Mouse (Mus musculus) granulocyte monocyte progenitor cell, adult 5-6 weeks (primary cell): ENCODE measurements at regions not wholly inside any gene's neighbourhood (a gene's known extent, or its start where the extent isn't known, plus 50 kb on each side); places are given as distances from the start of the nearest gene placed in this dataset.

Experiments used
- ATAC-seq: replicated peaks from 2 replicates; pipeline ENCODE4 v1.8.0; 2016; ENCODE audit warnings: mild to moderate bottlenecking, moderate TSS enrichment, inconsistent platforms; ENCODE audit not compliant: poor library complexity, severe bottlenecking

DNA sequence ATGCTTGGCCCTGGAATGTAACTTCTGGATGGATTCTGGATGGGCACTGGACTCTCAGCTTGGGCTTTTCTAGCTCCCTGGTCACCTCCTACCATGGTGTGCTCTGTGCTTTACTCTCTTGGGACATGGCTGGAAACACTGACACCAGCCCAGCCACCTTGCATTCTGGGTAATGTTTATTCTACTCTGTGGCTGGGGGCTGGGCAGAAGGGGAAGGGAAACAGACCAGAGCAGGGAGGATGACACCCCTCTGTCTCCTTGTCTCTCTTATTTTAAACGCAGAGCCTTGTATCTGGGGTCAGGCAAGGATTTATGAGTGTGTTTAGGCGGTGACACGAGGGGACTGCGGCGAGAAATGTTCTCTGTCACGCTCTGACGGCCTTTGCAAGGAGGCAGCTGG, 151.5 kb upstream of the Zc3h12a start:
- no peak for ATAC-seq

- ATAC-seq = no peak
Measured at GRCm38 (mm10) chr4:125276861-125277260, 149.2 kb upstream of the Zc3h12a start.

- no peak for ATAC-seq
Measured at GRCm38 (mm10) chr4:125275259-125275658, 147.6 kb upstream of the Zc3h12a start.

DNA sequence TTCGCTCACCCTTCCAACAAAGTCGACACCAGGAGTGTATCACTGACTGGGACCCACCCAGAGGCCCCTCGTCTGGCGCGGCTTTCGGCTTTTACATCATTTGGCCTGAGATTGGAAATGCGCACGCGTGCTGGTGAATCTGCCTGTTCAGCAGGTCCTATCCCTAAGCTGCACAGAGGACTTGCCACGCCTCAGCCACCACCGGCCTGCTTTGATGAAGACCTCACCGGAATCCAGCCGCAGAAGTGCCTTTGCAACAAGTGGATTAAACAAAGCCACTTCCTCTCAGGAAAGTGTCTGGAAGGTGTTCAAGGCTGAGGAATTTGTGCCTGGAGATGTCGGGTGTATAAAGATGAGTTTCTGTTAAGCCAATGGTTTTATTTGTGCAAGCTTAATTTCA, 143.3 kb upstream of the Zc3h12a start:
- no peak for ATAC-seq

DNA sequence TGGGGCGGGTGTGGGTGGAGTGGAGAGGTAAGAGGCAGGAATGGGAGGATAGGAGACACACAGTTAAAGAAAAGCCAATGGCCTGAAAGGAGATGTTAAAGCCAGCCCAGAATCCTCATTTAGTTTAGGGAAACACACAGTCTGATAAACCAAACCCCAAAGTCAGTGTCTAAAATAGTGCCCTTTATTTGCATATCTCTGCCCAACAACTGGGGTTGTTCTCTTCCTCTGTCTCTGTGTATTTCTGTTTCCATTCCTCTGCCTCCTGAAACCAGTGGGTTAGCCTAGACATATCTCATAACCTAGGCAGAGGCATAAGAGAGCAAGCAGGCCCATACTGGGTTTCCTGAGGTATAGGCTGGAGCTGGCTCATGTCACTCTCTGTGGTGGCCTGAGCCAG, 138.6 kb upstream of the Zc3h12a start:
- ATAC-seq = no peak

DNA sequence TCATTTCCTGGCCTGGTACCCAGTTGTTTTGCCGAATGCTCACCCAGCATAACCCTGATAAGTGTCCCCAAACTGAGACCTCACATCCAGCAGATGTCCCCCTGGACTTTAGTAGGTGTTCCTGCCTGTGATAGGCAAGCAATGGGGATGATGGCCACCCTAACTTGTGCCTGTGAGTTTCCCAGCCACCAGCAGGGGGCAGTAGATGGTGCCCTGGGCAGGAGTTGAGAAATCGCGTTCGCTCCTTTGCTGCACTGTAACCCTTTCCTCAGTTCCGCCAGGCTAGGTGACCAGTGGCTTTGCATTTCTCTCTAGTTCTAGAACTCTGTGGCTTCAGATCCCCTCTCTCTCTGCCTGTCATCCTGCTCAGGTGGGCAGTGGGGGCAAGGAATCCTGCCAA, 137.9 kb upstream of the Zc3h12a start:
- peak; percentile 70 for ATAC-seq

GRCm38 (mm10) chr4:125265065-125265464, 137.4 kb upstream of the Zc3h12a start:
- ATAC-seq = peak; percentile 66

DNA sequence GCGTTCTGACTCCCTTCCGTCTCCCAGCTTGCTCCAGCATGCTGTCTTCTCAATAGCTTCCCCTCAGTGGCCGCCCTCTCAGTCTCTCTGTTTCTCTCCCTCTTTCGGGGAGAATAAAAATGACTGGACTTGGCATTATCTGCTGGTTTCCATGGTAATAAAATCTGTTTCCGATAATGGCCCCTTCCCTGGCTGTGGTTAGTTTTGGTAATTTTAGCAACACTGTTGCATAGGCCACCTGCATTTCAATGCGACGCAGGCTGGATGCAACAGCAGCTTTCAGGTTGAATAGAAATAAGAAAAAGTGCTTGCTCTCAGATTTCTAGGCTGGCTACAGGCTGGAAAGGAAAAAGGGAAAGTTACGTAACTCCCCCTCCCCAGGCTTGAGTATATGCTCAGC, 133.9 kb upstream of the Zc3h12a start:
- ATAC-seq = no peak

- no peak for ATAC-seq
Measured at GRCm38 (mm10) chr4:125259306-125259705, 131.7 kb upstream of the Zc3h12a start.

DNA sequence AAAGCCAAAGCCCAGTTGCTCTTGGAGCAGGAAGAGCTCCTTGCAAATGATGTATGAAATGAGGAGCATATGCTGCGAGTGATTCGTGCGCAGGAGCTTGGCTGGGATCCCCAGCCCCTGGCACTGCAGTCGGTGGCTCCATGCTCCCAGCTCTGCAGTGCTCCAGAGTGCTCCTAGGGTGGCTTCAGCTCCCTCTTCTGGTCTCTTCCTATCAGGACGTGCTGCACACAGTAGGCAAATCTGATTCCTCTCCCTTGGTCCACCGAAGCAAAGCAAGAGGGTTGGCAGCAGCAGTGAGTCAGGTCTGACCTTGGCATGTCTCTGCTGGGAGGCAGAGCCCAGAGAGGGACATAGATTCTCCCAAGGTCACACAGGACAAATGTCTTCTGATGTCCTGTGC, 130.3 kb upstream of the Zc3h12a start:
- ATAC-seq = no peak

DNA sequence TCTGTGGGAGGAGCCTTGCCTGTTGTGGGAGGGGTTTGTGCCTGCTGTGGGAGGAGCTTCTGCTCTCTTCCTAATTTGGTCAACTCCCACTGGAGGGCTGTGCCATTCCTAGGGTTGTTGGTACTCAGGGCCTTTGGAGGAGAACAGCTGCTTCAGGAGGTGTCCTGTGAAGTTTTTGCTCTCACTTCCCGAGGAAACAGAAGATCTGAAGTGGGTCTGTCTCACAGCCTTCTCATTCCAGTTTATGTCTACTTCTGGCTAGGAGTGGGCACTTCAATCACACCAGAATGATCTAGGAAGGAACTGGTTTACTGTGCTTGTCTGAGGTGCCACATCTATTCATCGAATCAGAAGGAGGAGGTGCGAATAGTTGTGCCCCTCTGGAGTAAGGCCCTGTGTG, 125.5 kb upstream of the Zc3h12a start:
- no peak for ATAC-seq

GRCm38 (mm10) chr4:125252228-125252627, 124.6 kb upstream of the Zc3h12a start:
- ATAC-seq = no peak

- ATAC-seq = no peak
Measured at GRCm38 (mm10) chr4:125249061-125249460, 121.4 kb upstream of the Zc3h12a start.

- no peak for ATAC-seq
Measured at GRCm38 (mm10) chr4:125246171-125246570, 118.5 kb upstream of the Zc3h12a start.

- peak; percentile 94 for ATAC-seq
Measured at GRCm38 (mm10) chr4:125242512-125242911, 114.9 kb upstream of the Zc3h12a start.

DNA sequence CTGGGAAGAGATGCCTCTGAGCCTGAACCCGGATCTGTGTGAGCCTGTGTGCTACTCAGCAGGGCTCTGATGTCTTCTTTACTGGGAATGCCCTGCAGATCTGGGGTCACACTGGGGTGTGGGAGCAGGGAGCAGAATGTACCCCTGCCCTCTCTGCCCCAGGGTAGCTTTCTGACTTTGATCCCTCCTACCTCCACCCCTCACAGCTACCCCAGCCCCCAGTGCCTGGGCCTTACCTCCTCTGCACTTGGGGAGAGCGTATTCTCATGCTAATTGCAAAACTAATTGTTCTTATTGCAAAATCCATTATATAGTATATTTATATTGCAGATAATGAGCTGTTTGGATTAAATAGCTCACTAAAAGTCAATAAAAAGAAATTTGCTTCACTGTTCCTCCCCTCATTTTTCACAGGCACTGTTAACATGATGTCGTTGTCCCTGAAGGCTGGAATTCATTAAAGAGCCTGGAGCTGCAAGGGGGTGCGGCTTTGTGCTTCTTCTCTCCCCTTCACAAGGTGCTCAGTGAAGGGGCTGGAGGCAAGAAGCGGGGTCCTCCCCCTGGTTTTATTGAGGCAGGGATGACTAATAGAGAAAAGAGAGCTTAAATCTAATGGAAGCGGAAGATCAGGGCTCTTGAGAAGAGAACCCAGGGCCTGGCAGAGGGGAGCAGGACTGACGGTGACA, 114.1 kb upstream of the Zc3h12a start:
- no peak for ATAC-seq

GRCm38 (mm10) chr4:125231711-125232260, 104.1 kb upstream of the Zc3h12a start:
- peak; percentile 62; the same call in 1 of the 2 replicates for ATAC-seq

- ATAC-seq = no peak
Measured at GRCm38 (mm10) chr4:125227194-125227593, 99.6 kb upstream of the Zc3h12a start.

DNA sequence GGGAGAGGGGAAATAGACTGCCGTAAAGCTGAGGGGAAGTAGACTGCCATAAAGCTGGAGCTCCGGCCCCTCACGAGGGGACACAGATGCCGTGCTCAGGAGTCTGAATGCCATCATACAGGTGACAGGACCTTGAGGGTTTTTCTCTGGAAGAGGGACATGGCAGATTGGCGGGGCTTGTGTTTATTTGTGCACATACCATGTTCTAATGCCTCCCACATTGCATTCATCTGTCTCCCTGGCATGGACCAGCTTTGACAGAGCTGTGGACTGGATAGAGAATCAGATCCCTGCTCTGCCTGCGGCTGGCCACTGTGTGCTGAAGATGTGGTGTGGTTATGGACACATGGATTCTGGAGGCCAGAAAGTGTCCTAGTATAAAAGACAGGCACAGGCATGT, 95.3 kb upstream of the Zc3h12a start:
- no peak; the same call in 1 of the 2 replicates for ATAC-seq

DNA sequence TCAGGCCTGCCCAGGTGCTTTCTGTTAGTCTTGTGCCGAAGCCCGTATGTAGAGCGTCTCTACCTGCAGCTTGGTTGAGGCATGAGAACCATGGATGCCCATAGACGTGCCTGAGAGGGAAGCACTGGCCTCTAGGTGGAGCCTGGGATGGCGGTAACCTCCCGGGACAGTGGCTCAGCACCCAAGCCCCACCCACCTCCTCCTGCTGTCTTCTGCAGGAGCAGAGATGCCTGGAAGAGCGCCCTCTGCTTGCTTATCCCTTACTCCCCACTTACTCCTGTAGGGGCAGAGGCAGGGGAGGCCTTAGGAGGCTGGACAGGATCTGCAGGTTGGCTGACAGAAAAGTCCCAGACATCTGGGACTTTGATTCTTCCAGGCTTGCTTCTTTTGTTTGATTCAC, 92.7 kb upstream of the Zc3h12a start:
- peak; percentile 99 for ATAC-seq

- no peak for ATAC-seq
Measured at GRCm38 (mm10) chr4:125219209-125219608, 91.6 kb upstream of the Zc3h12a start.

GRCm38 (mm10) chr4:125214306-125214705, 86.7 kb upstream of the Zc3h12a start:
- no peak for ATAC-seq
